Mouse (Mus musculus): ENCODE measurements around the gene Tti1. TPM values are rescaled to one million over a fixed set of nuclear protein-coding genes. Genes with fewer than 3 reads are reported as not detected.
"Not testable (repeated sequence)": the region's sequence is repeated elsewhere in the genome, so short reads cannot be mapped to it uniquely, and the experiment has no call there.

Tti1 gene
- polyA plus RNA-seq, 1 experiment from 2014 or later: 20.5 TPM

DNA sequence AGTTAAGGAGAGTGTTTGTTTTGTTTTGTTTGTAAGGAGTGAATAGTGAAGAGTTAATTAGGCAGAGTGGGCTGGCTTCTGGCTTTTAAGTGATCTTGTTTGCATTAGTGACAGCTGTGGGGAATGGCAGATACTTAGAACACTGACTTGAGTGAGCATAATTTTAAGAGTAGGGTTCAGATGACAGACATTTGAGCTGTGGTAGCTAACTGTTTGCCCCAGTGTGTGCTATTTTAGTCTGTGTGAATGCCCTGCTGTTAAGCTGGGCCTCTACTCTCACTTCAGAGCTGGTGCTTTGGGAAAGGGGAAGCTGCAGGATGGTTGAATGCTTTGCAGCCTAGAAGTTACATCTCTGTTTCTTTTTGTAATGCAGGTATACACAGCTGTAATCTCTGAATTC, 38.2 kb upstream of the Tti1 start:
- H3K36me3 ChIP-seq (ENCODE audit: control insufficient read depth, insufficient read depth, low read length): peaks cover 59% of the 10 kb centered on the region
- no peaks in the 10 kb centered on the region for H3K9me3 ChIP-seq (ENCODE audit: control insufficient read depth, low read length)
- H3K4me1 ChIP-seq (ENCODE audit: control insufficient read depth, insufficient read depth, low read length): no peaks in the 10 kb centered on the region
- no peak overlapping the region for H3K9ac ChIP-seq (replicated peaks; ENCODE audit: low read length)
- no peak for DNase-seq
- ATAC-seq (ENCODE audit: low FRiP score, low TSS enrichment): no peak
- no peak overlapping the region for H3K27ac ChIP-seq (replicated peaks; ENCODE audit: low read depth, low read length)
- no peaks in the 10 kb centered on the region for H3K27me3 ChIP-seq (ENCODE audit: control insufficient read depth, insufficient read depth, low read length)
- no peak overlapping the region for H3K4me2 ChIP-seq (ENCODE audit: low read length)
- H3K4me3 ChIP-seq (replicated peaks; ENCODE audit: low read depth, low read length): no peak overlapping the region

DNA sequence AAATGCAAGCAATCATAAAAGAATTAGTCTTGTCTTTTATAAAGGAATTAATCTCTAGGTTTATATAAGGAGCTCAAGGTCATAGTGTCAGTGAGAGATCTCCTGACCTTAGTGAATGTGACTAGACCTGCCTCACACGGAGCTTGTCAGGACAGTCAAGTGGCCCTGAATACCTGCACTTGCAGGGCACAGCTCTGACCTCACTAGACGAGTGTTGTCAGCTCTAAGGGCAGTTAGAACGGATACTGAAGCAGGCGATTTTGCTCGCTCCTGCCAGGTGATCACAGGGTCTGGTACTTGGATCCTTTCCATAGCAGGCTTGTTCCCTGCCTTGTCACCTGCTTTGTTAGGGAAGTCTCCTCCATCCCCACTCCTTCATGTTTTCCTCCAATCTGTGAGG, 36.8 kb upstream of the Tti1 start:
- Histone ChIP-seq H3K9me3 (ENCODE audit: control insufficient read depth, low read length) (no peaks in the 10 kb centered on the region), H3K4me2 (ENCODE audit: low read length) (no peak overlapping the region), H3K9ac (replicated peaks; ENCODE audit: low read length) (no peak overlapping the region), H3K4me1 (ENCODE audit: control insufficient read depth, insufficient read depth, low read length) (no peaks in the 10 kb centered on the region), H3K36me3 (ENCODE audit: control insufficient read depth, insufficient read depth, low read length) (peaks cover 60% of the 10 kb centered on the region), H3K27ac (replicated peaks; ENCODE audit: low read depth, low read length) (no peak overlapping the region), H3K27me3 (ENCODE audit: control insufficient read depth, insufficient read depth, low read length) (no peaks in the 10 kb centered on the region), H3K4me3 (replicated peaks; ENCODE audit: low read depth, low read length) (no peak overlapping the region)
- no peak for ATAC-seq (ENCODE audit: low FRiP score, low TSS enrichment)
- 86% methylated on average over 5 of the region's 5 CpGs for whole genome bisulfite sequencing
- DNase-seq: no peak

DNA sequence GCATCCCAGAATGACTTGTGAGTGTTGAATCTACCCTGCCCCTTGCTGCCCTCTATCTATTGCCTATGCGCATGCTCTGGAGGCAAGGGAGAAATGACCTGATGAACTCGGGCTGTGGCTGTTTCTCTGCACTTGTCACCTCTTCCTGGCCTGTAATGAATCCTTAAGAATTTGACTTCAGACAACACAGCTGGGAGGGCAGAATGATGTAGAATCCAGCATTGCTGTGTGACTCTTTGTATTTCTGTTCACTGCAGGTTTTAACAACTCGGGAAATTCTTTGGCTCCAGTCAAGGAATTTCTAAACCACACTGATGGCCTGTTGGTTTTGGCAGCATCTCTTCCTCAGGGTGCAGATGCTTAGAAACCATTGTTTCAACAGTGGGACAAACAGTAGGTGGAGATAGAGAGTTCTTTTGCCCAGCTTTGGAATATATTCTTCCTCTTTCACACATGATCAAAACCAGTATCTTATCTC, 36.4 kb upstream of the Tti1 start:
- Histone ChIP-seq H3K4me3 (replicated peaks; ENCODE audit: low read depth, low read length) (no peak overlapping the region), H3K27me3 (ENCODE audit: control insufficient read depth, insufficient read depth, low read length) (no peaks in the 10 kb centered on the region), H3K27ac (replicated peaks; ENCODE audit: low read depth, low read length) (no peak overlapping the region), H3K9ac (replicated peaks; ENCODE audit: low read length) (no peak overlapping the region), H3K4me2 (ENCODE audit: low read length) (no peak overlapping the region), H3K9me3 (ENCODE audit: control insufficient read depth, low read length) (no peaks in the 10 kb centered on the region), H3K4me1 (ENCODE audit: control insufficient read depth, insufficient read depth, low read length) (no peaks in the 10 kb centered on the region), H3K36me3 (ENCODE audit: control insufficient read depth, insufficient read depth, low read length) (peaks cover 60% of the 10 kb centered on the region)
- DNase-seq: peak; percentile 67
- no peak for ATAC-seq (ENCODE audit: low FRiP score, low TSS enrichment)
- 70% methylated on average over 3 of the region's 3 CpGs for WGBS

DNA sequence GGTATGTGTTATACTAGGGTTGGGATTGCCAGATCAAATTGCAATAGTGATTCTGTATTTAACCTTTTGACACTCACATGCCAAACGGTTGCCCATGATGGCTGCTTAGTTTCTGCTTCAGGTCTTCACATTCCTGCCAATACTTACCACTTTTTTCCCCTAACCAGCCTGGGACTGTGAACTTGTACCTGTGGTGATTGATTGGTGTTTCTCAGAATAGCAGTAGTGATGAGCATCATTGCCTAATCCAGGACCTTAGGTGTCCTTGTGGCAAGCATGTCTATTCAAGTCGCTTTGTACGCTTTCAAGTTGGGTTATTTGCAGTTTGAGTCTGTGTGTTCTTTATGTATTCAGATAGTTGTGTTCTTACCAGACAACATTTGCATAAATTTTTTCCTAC, 34.8 kb upstream of the Tti1 start:
- H3K9me3 ChIP-seq (ENCODE audit: control insufficient read depth, low read length): no peaks in the 10 kb centered on the region
- WGBS: 95% methylated on average over 3 of the region's 3 CpGs
- no peak for ATAC-seq (ENCODE audit: low FRiP score, low TSS enrichment)
- no peaks in the 10 kb centered on the region for H3K4me1 ChIP-seq (ENCODE audit: control insufficient read depth, insufficient read depth, low read length)
- peaks cover 64% of the 10 kb centered on the region for H3K36me3 ChIP-seq (ENCODE audit: control insufficient read depth, insufficient read depth, low read length)
- H3K27me3 ChIP-seq (ENCODE audit: control insufficient read depth, insufficient read depth, low read length): no peaks in the 10 kb centered on the region
- no peak overlapping the region for H3K4me3 ChIP-seq (replicated peaks; ENCODE audit: low read depth, low read length)
- H3K4me2 ChIP-seq (ENCODE audit: low read length): no peak overlapping the region
- no peak overlapping the region for H3K27ac ChIP-seq (replicated peaks; ENCODE audit: low read depth, low read length)
- DNase-seq: no peak
- no peak overlapping the region for H3K9ac ChIP-seq (replicated peaks; ENCODE audit: low read length)

DNA sequence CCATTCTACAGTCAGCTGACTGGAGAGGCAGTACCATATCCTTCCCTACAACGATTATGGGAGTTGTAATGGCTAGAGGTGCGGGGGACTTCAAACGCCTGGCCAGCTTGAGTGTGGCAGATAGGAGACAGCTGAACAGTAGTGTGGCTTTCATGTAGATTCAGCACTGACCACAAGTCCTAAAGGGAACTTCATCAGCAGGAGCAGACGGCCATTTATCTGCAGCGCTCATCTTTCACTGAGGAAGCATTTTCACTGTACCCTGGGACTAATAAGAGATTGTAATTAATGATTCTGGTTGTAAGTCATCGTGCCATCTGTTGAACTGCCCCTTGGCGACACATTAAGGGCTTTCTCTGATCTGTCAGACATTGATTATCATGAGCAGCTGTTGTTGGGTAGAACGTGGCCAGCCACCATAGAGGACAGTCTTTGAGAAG, 31.5 kb upstream of the Tti1 start:
- Histone ChIP-seq H3K4me3 (replicated peaks; ENCODE audit: low read depth, low read length) (no peak overlapping the region), H3K4me1 (ENCODE audit: control insufficient read depth, insufficient read depth, low read length) (no peaks in the 10 kb centered on the region), H3K9ac (replicated peaks; ENCODE audit: low read length) (no peak overlapping the region), H3K27me3 (ENCODE audit: control insufficient read depth, insufficient read depth, low read length) (no peaks in the 10 kb centered on the region), H3K4me2 (ENCODE audit: low read length) (no peak overlapping the region), H3K9me3 (ENCODE audit: control insufficient read depth, low read length) (no peaks in the 10 kb centered on the region), H3K36me3 (ENCODE audit: control insufficient read depth, insufficient read depth, low read length) (peaks cover 70% of the 10 kb centered on the region), H3K27ac (replicated peaks; ENCODE audit: low read depth, low read length) (peak overlapping the region; percentile 60; the same call in 1 of the 2 replicates)
- DNase-seq (peak; percentile 13), ATAC-seq (ENCODE audit: low FRiP score, low TSS enrichment) (no peak)
- WGBS: 68% methylated on average over 8 of the region's 8 CpGs

DNA sequence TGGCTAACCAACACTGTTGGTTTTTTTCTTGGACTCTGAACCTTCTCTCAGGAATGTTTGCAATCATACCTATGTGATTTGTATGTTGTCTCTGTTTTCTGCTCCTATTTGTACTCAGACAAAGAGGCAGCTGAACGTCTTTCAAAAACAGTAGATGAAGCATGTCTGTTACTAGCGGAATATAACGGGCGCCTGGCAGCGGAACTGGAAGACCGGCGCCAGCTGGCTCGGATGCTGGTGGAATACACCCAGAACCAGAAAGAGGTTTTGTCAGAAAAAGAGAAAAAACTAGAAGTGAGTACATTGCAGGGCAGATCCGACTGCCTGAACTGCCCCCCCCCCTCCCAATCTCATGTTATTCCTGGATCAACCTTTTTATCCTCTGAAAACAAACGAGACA, 30.3 kb upstream of the Tti1 start:
- Histone ChIP-seq H3K36me3 (ENCODE audit: control insufficient read depth, insufficient read depth, low read length) (peaks cover 69% of the 10 kb centered on the region), H3K4me3 (replicated peaks; ENCODE audit: low read depth, low read length) (no peak overlapping the region)

DNA sequence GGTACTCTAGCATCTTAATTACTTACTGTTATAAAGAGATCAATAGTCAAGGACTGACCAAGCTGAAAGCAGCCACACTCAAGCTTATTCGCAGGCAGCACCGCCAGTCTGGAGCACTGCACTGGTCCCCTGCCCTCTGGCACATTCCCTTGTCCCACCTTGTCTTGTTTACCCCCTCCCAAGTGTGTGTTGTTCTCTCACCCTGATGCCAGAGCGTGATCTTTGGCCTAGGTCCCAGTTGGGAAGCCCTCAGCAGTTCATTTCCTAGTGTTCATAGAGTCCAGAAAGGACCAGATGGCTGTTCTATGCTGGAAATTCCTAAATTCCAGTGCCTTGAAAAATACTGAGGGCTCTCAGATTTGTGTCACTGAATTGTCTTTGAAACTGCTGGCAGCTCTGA, 28.8 kb upstream of the Tti1 start:
- no peak for DNase-seq
- ATAC-seq (ENCODE audit: low FRiP score, low TSS enrichment): no peak
- Histone ChIP-seq H3K9me3 (ENCODE audit: control insufficient read depth, low read length) (no peaks in the 10 kb centered on the region), H3K36me3 (ENCODE audit: control insufficient read depth, insufficient read depth, low read length) (peaks cover 69% of the 10 kb centered on the region), H3K4me2 (ENCODE audit: low read length) (no peak overlapping the region), H3K27me3 (ENCODE audit: control insufficient read depth, insufficient read depth, low read length) (no peaks in the 10 kb centered on the region), H3K27ac (replicated peaks; ENCODE audit: low read depth, low read length) (no peak overlapping the region), H3K4me1 (ENCODE audit: control insufficient read depth, insufficient read depth, low read length) (no peaks in the 10 kb centered on the region), H3K9ac (replicated peaks; ENCODE audit: low read length) (no peak overlapping the region), H3K4me3 (replicated peaks; ENCODE audit: low read depth, low read length) (no peak overlapping the region)
- WGBS: 87% methylated on average over 3 of the region's 3 CpGs

More for the DNA sequence above, 30.3 kb upstream of the Tti1 start:
- no peak overlapping the region for H3K4me2 ChIP-seq (ENCODE audit: low read length)
- DNase-seq: peak; percentile 33
- H3K9me3 ChIP-seq (ENCODE audit: control insufficient read depth, low read length): no peaks in the 10 kb centered on the region
- H3K27ac ChIP-seq (replicated peaks; ENCODE audit: low read depth, low read length): no peak overlapping the region
- no peaks in the 10 kb centered on the region for H3K27me3 ChIP-seq (ENCODE audit: control insufficient read depth, insufficient read depth, low read length)
- ATAC-seq (ENCODE audit: low FRiP score, low TSS enrichment): no peak
- no peak overlapping the region for H3K9ac ChIP-seq (replicated peaks; ENCODE audit: low read length)
- no peaks in the 10 kb centered on the region for H3K4me1 ChIP-seq (ENCODE audit: control insufficient read depth, insufficient read depth, low read length)
- WGBS: 86% methylated on average over 10 of the region's 10 CpGs

DNA sequence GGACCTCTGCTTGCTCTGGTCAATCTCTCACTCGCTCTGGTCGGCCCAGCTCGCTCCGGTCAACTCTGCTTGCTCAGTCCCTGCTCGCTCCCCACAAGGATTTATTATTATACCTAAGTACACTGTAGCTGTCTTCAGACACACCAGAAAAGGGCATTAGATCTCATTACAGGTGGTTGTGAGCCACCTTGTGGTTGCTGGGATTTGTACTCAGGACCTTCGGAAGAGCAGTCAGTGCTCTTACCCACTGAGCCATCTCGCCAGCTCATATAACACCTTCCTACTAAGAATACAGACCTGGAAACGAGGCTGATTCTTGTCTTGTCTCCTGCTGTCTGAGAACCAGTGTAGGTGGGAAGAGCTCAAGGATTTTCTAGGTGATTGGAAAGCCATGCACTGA, 27.1 kb upstream of the Tti1 start:
- not testable (repeated sequence) for H3K9me3 ChIP-seq (ENCODE audit: control insufficient read depth, low read length); H3K4me3 ChIP-seq (replicated peaks; ENCODE audit: low read depth, low read length); H3K4me2 ChIP-seq (ENCODE audit: low read length); H3K27ac ChIP-seq (replicated peaks; ENCODE audit: low read depth, low read length); DNase-seq; ATAC-seq (ENCODE audit: low FRiP score, low TSS enrichment); H3K4me1 ChIP-seq (ENCODE audit: control insufficient read depth, insufficient read depth, low read length); H3K9ac ChIP-seq (replicated peaks; ENCODE audit: low read length); H3K27me3 ChIP-seq (ENCODE audit: control insufficient read depth, insufficient read depth, low read length)
- WGBS: 94% methylated on average over 8 of the region's 8 CpGs
- peaks cover 60% of the 10 kb centered on the region for H3K36me3 ChIP-seq (ENCODE audit: control insufficient read depth, insufficient read depth, low read length)

DNA sequence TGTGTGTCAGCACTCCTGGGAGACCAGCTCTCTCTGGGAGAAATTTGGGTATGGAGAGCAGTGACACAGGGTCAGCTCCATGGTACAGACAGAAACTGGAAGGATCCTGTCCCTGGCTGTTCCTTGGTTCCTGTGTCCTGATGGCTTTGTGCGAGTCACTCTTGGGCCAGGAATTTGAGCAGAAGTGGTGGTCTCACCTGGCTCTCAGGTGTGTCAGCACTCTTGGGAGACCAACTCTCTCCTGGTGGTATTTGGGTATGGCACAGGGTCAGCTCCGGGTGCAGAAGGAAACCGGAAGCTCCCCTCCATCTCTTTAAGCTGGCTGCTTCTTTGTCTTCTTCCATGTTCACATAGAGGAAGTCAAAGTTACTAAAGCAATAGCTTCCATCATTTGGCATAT, 26.4 kb upstream of the Tti1 start:
- no peak for DNase-seq
- no peak overlapping the region for H3K4me2 ChIP-seq (ENCODE audit: low read length)
- H3K9me3 ChIP-seq (ENCODE audit: control insufficient read depth, low read length): no peaks in the 10 kb centered on the region
- 99% methylated on average over 3 of the region's 3 CpGs for WGBS
- H3K27me3 ChIP-seq (ENCODE audit: control insufficient read depth, insufficient read depth, low read length): no peaks in the 10 kb centered on the region
- H3K36me3 ChIP-seq (ENCODE audit: control insufficient read depth, insufficient read depth, low read length): peaks cover 58% of the 10 kb centered on the region
- no peak overlapping the region for H3K9ac ChIP-seq (replicated peaks; ENCODE audit: low read length)
- H3K4me3 ChIP-seq (replicated peaks; ENCODE audit: low read depth, low read length): no peak overlapping the region
- no peaks in the 10 kb centered on the region for H3K4me1 ChIP-seq (ENCODE audit: control insufficient read depth, insufficient read depth, low read length)
- ATAC-seq (ENCODE audit: low FRiP score, low TSS enrichment): no peak
- no peak overlapping the region for H3K27ac ChIP-seq (replicated peaks; ENCODE audit: low read depth, low read length)
